In the genomic region with DNA sequence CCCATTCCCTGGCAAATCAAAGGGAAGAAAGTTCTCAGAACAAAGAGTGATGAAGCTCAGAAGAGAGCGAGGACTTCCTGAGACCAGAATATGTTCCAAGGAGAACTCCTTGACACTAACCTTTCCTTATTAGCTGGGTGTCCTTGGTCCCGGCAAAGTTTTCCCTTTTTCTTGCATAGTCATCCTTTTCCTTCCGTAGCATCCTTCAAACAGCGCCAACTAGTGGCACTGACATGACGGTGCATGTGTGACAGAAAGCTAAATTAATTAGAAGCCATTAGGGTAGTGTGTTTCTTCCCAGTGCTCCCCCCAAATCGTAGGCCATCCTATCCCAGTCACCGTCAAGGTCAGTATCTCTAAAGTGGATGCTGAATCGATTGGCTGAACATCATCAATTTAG, we compare ENCODE assay signal across 18 mouse cellular contexts.
DNase-seq lines count a peak whose midpoint lies in the region; ATAC-seq and TF ChIP-seq lines count a peak whose summit lies in the region.
"Had no signal": no experiment of that assay in that cellular context is flagged by ENCODE, and none has a peak within 500 bp of the region (broad histone marks: within the 10 kb centered on the region; RNA-seq: fewer than 3 reads in every experiment).

No protein-coding gene starts in this region.

- TF ChIP-seq EP300 in stomach, postnatal 0 days (optimal IDR thresholded peaks at IDR 0.05), result no peak

- ATAC-seq in CD4-positive, CD25-positive, alpha-beta regulatory T cell, adult 4 months, result no peak
- ATAC-seq in stomach, postnatal 0 days (ENCODE audit: low FRiP score, low TSS enrichment), result no peak

- no peaks in the 10 kb centered on the region for H3K4me1 ChIP-seq in stomach, postnatal 0 days (replicated peaks; ENCODE audit: control insufficient read depth, insufficient read depth)
- H3K4me1 ChIP-seq: limb, embryonic 13.5 days; neural tube, embryonic 12.5 days had no signal

- H3K4me3 ChIP-seq in layer of hippocampus, adult 2 months, result no peak overlapping the region
- no peak overlapping the region for H3K4me3 ChIP-seq in stomach, postnatal 0 days (ENCODE audit: low read depth, low read length)
- H3K4me3 ChIP-seq: erythroblast, embryonic 14.5 days; limb, embryonic 13.5 days; neural tube, embryonic 12.5 days had no signal

- WGBS in stomach, postnatal 0 days, result 66% methylated on average over 8 of the region's 8 CpGs

- H3K27me3 ChIP-seq in stomach, postnatal 0 days (ENCODE audit: control insufficient read depth, insufficient read depth, low read length), result no peaks in the 10 kb centered on the region
- H3K27me3 ChIP-seq: limb, embryonic 13.5 days; neural tube, embryonic 12.5 days had no signal

- H3K27ac ChIP-seq in layer of hippocampus, adult 2 months, result no peak overlapping the region
- no peak overlapping the region for H3K27ac ChIP-seq in stomach, postnatal 0 days (replicated peaks)
- H3K27ac ChIP-seq: limb, embryonic 13.5 days; neural tube, embryonic 12.5 days had no signal

- no peak overlapping the region for H3K9ac ChIP-seq in stomach, postnatal 0 days (ENCODE audit: low read length)
- H3K9ac ChIP-seq: limb, embryonic 13.5 days; neural tube, embryonic 12.5 days had no signal

- no peaks in the 10 kb centered on the region for H3K36me3 ChIP-seq in stomach, postnatal 0 days (ENCODE audit: control insufficient read depth, insufficient read depth, low read length)
- H3K36me3 ChIP-seq: limb, embryonic 13.5 days; neural tube, embryonic 12.5 days had no signal

- peak; percentile 17 for DNase-seq in CD4-positive, CD25-positive, alpha-beta regulatory T cell, adult 2 months (ENCODE audit: low read depth, low spot score)
- DNase-seq in layer of hippocampus, adult 2 months (ENCODE audit: low spot score in 2 of 2), result no peak
- DNase-seq in layer of hippocampus, postnatal 25 days (ENCODE audit: extremely low spot score in 1 of 2, low spot score in 1 of 2), result no peak
- DNase-seq in testis, postnatal 14 days (ENCODE audit: low spot score), result peak; percentile 9
- DNase-seq in testis, postnatal 10 days (ENCODE audit: low spot score), result no peak
- no peak for DNase-seq in stomach, postnatal 0 days (ENCODE audit: low spot score)
- DNase-seq in ovary, postnatal 10 days (ENCODE audit: low spot score), result no peak
- DNase-seq: adrenal gland, adult 8-10 months; cerebellum, adult 9-10 months; kidney, postnatal 10 days; lung, postnatal 36 days; midbrain, embryonic 14.5 days; right cerebral cortex, adult 18-20 months; thymus, adult 18-20 months had no signal

- H3K4me2 ChIP-seq in stomach, postnatal 0 days (replicated peaks; ENCODE audit: low read depth), result no peak overlapping the region
- H3K4me2 ChIP-seq: limb, embryonic 13.5 days; neural tube, embryonic 12.5 days had no signal

- no peaks in the 10 kb centered on the region for H3K9me3 ChIP-seq in stomach, postnatal 0 days (ENCODE audit: control insufficient read depth, low read length)
- H3K9me3 ChIP-seq: limb, embryonic 13.5 days; neural tube, embryonic 12.5 days had no signal

- peak; percentile 67 for TF ChIP-seq CTCF in layer of hippocampus, adult 2 months (conservative IDR thresholded peaks at IDR 0.05)
- TF ChIP-seq CTCF in stomach, postnatal 0 days (IDR thresholded peaks at IDR 0.05; ENCODE audit: low read depth), result peak; percentile 60

Comparison
In these comparisons a context has a peak if more than half of its experiments do, and no peak if none do; other contexts are left out.
1. DNase-seq: peak in CD4-positive, CD25-positive, alpha-beta regulatory T cell, adult 2 months (single experiment) and testis, postnatal 14 days (single experiment); none in layer of hippocampus, adult 2 months (0 of 2), layer of hippocampus, postnatal 25 days (0 of 2), testis, postnatal 10 days (single experiment), stomach, postnatal 0 days (single experiment) and ovary, postnatal 10 days (single experiment).